Mouse (Mus musculus) layer of hippocampus, adult 9-11 months (tissue): ENCODE measurements at regions not wholly inside any gene's neighbourhood (a gene's known extent, or its start where the extent isn't known, plus 50 kb on each side); places are given as distances from the start of the nearest gene placed in this dataset.

Experiments
- DNase-seq: peaks from one replicate; pipeline ENCODE4 v3.0.0; 2022

GRCm38 (mm10) chr8:87417466-87417865, 54.9 kb downstream of the Cbln1 start:
- DNase-seq = no peak

DNA sequence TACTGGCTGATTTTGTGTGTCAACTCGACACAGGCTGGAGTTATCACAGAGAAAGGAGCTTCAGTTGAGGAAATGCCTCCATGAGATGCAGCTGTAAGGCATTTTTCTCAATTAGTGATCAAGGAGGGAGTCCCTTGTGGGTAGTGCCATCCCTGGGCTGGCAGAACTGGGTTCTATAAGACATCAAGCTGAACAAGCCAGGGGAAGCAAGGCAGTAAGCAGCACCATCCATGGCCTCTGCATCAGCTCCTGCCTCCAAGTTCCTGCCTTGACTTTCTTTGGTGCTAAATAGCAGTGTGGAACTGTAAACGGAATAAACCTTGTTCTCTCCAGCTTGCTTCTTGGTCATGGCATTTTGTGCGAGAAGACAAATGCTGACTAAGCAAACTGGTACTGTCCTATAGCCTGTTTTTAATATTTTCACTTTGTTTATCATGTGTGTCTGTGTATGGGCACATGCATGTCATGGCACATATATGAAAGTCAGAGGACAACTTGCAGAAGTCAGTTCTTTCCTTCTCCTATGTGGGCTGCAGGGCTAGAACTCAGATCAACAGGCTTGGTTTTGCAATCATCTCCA, 57.3 kb downstream of the Cbln1 start:
- no peak for DNase-seq

- no peak for DNase-seq
Measured at GRCm38 (mm10) chr8:87389016-87389415, 83.4 kb downstream of the Cbln1 start.

DNA sequence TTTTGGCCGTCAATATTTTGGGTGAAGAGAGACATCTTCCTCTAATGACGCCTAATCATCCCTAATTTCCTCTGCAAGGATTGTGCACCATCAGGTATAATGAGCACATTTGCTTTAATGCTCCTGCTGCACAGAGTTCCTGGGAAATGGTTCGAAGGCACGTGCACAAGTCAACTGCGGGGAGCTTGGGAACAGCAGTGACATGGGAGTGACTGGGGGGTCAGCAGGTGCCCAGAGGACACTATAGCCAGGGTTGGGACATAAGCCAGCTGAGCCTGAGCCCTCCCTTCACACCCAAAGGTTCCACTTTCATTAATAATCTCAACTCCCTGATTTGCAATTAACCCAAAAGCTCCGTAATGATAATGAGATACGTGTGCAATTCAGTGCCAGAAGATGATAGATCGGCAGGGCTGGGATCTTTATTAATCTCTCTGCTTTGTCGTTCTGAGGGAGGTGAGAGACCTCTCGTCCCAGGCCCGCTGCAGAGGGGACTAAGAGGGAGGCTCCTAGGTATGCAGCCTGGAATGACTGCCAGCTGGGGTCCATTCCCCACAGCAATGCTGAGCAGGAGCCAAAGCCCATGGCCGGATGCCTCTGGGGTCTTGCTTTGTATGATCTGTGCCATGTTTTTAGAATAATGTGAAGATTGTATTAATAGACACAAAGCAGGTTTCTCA, 88.7 kb downstream of the Cbln1 start:
- DNase-seq = no peak

GRCm38 (mm10) chr8:87382311-87382710, 90.1 kb downstream of the Cbln1 start:
- DNase-seq = no peak

DNA sequence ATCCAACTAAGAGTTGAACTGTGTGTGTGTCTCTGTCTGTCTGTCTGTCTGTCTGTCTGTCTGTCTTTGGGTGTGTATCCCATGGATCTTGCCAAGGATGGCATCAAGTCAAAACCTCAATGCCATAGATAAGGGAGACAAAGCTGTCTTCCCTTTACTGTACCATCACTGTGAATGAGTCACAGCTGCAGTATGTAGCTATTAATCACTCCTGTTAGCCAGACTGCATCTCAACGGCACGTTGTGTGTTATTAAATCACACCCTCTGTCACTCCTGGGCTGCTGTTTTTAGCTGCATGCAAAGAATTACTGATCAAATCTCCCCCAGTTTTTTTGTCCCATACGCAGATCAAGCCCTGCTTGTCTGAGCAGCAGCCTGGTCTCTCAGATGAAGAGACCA, 91.6 kb downstream of the Cbln1 start:
- no peak for DNase-seq

DNA sequence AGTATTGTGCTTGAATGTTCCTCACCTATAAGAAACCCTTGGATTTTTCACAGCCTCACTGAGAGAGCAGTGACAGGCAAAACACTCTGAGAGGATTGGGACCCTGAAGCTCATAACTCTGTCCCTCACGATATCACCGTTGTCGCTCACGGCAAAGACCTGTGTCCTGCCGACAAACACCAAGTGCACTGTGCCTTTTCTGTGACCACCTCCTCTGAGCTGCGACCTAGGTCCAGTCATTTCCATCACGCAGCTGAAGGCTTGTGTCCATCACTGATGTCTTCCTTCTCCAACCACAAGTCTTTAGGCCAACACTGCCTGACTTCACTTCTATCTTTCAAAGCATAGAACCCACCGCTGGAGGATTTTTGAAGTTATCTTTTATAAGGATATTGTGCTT, 93.1 kb downstream of the Cbln1 start:
- DNase-seq = no peak

DNA sequence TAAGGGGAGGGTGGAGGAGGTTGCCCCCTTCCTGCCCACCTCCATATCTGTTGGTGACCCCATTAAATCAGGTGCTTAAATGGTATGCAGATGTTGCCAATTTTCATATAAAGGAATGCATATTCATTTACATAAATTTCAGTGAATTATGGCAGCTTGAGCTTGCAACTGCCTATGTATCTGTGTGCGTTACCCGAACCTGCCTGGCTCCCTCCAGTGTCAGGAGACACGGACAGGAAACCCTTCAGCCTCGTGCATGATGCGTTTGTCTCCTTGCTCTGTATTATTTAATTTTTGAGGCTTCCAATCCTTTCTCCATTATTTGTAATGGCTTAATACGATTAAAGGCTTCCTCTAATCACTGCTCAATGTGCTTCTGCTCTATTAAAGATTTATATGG, 98.4 kb downstream of the Cbln1 start:
- DNase-seq = no peak

GRCm38 (mm10) chr8:87373535-87373934, 98.9 kb downstream of the Cbln1 start:
- DNase-seq = no peak

DNA sequence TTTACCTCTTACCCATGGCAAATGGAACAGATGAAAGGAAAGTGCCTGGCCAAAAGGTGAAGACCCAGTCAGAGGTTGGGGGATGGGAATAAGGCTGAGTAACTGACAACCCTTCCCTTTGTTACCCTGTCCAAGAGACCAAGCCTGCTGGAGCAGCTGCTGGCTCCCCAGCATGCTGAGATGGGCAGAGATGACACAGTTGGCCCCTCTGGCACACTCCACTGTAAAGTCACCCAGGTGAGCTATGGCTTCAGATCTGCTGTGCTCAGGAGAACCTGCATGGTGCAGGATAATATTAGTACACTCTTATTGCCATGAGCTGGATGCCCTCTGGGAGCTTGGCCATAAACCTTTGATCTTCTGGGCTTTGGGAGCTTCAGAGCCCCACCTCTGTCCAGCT, 100.3 kb downstream of the Cbln1 start:
- DNase-seq = no peak

DNA sequence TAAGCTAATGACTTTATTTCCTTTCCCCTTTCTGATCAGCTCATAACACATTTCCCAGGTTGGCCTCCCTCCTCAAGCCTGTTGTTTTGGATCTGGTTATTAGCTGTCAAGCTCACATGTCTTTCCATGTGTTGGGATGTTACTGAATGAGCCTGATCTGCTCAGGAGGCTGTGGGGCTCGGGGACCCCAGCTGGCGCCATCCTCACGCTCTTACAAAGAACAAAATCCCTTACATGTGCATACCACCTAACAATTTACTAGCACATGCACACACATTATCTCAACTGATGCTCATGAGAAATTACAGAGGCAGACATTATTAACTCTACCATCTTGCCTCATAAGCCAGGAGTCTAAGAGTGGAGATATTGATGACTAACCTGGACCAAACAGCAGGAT, 102.2 kb downstream of the Cbln1 start:
- DNase-seq = no peak

DNA sequence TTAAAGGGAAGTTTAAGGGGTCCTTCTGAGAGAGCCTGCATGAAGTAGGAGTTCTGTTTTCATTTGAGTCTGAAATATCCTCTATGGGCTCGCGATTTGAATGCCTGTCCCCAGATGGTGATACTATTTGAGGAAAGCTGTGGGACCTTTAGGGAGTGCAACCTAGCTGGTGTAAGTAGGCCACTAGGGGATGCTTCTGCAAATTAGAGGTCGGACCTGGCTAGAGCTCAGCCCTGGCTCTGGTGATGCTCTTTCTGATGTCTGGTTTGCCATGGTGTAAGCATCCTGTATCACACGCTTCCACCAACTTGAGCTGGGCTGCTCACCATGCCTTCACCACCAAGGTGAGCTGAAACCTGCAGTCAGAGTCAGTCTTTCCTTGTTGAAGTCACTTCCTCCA, 121.9 kb downstream of the Cbln1 start:
- no peak for DNase-seq

GRCm38 (mm10) chr8:87349781-87350181, 122.6 kb downstream of the Cbln1 start:
- no peak for DNase-seq

DNA sequence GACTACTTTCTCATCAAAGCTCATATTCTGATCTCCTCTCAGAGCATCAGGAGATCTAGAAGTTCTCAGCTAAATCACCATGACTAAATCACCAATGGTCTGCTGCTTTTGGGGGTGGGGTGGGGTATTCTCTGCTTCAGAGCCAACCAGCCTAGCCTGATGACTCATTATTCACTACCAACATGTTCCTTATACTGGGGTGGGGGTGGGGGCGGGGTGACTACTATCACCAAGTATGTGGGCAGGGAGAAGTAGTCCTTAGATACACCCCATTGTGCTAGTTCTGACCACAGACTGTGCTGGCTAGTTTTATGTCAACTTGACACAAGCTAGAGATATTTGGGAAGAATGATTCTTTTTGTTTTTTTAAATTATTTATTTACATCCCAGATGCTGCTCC, 143.0 kb downstream of the Cbln1 start:
- no peak for DNase-seq

GRCm38 (mm10) chr8:87314570-87314969, 157.8 kb downstream of the Cbln1 start:
- DNase-seq = no peak

DNA sequence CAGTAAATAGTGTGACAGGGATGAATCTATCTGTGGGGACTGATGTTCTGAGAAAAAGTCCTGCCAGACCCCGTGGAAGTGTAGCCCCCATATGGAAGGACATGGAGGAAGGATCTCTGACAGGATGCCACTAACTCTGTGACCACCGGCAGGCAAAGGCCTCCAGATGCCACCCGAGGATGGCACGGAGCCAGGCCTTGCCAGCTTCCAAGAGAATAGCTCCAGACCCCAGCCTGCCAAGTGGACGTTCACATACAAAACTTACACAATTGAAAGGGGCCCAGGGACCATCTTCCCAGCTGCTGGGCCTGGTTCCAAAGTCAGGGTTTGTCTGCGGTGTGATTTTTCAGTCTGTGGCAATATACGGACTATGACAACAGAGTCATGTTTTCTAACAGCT, 161.1 kb downstream of the Cbln1 start:
- no peak for DNase-seq

DNA sequence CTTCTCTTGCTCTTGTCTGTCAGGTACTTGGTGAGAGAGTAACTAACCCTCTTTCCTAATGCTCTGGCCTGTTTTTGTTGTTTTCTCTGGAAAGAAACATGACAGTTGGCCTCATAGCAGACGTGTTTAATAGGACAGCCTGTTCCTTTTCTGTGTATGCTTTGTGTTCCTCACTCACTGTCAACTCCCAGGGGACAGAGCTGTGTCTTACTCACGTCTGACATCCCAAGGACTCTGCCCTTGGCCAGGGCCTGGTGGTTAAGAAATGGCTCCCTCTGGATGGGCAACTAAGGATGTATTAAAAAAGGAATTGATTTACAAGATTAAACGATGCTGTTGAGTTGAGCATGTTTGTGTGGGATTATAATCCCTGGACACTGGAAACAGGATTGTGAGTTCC, 164.1 kb downstream of the Cbln1 start:
- DNase-seq = no peak

- DNase-seq = no peak
Measured at GRCm38 (mm10) chr8:87305001-87305400, 167.4 kb downstream of the Cbln1 start.

GRCm38 (mm10) chr8:87303522-87303921, 168.9 kb downstream of the Cbln1 start:
- DNase-seq = no peak

- DNase-seq = no peak
Measured at GRCm38 (mm10) chr8:87297761-87298160, 174.6 kb downstream of the Cbln1 start.

- no peak for DNase-seq
Measured at GRCm38 (mm10) chr8:87297331-87297730, 175.1 kb downstream of the Cbln1 start.

DNA sequence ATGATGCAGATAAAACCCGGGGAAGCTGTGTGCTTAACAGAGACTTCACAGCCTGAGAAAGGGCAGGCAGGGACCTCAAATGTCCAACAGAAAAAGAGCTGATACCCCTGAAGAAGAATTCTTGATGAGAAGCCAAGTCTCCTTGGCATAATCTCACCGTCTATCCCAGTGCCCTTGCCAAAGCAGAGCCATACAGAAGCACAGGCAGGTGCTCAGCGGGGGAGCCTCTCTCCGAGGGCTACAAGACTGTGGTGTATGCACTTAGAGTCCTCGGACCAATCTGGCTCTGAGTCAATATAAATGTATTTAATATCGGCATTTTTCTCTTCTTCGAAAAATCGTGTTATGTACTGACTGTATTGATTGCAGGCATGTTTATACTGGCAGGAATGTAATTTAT, 186.3 kb downstream of the Cbln1 start:
- no peak for DNase-seq

- DNase-seq = no peak
Measured at GRCm38 (mm10) chr8:87284356-87284755, 188.1 kb downstream of the Cbln1 start.

GRCm38 (mm10) chr8:87282511-87282910, 189.9 kb downstream of the Cbln1 start:
- DNase-seq = no peak

DNA sequence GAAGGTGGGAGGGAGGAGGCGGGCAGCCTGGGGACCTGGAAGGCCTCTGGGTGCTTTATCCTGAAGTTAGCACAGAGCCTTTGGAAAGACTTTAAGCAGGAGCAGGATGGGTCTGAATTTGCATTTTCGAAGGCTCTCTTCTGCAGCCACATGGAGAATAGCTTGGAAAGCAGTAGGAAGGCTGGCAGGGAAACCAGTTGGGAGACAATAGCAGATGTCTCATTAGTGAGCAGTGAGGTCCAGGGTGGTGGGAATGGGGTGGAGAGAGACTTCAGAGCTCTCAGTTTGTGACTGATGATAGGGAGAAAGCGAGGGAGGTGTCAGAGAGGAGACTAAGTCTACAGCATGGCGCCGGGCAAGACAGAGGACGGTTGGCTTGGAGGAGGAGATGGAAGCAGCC, 199.1 kb downstream of the Cbln1 start:
- DNase-seq = no peak
